Mouse (Mus musculus): Measurements from ENCODE around the gene Pbx1.

Gene Pbx1

DNA sequence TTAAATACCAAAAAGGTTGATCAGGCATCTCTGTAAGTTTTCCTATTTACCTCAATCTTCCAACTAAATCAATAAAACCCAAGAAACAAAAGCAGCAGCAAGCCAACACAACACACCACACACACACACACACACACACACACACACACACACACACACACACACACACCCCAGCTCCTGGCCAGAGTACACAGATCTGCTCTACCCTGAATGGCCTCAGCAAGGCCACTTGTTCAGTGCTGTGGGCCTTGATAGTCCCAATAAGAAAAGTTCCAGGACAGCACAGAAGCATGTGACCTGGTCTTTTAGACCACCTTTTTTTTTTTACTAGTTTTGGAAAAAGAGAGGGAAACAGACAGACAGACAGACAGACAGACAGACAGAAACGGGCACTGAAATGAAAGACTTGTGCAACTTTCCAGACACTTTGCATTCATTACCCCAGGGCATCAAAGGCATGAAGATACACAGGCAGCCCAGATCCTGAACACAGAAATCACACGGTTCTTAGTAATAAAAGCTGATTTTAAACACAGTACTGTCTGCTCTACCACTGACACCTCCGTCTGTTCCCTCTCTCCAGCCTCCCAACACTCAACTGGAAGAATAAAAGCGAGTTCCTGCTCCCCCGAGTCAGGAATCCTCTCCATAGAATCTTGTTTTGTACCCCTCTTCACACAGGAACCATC lies 6.9 kb downstream of the Pbx1 start:
- DNase-seq (ENCODE audit: low spot score in 2 of 2) = no peak

DNA sequence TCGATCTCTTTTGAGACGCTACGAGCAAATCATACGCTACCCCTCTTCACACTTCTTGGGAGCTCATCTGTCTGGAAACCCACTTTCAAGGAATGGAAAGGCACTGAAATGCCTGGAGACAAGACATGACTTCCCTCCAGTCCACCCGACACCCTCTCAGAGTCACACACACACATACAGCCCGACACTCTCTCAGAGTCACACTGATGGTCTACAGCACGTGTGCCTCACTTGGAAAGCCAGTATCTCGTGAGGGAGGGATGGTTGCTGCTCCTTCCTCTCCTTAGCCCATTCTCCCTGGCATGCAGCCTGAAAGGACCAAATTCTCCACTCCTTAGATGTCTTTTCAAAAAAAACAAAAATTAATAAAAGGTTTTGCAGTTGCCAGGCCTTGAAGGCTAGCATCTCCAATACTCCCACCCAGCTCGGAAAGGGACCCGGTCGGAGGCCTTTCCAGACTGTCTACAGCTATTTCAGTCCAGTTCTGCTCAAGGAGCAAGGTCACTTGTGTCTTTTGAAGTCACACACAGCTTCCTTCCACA lies 8.6 kb downstream of the Pbx1 start:
- DNase-seq (ENCODE audit: low spot score in 2 of 2) = no peak

DNA sequence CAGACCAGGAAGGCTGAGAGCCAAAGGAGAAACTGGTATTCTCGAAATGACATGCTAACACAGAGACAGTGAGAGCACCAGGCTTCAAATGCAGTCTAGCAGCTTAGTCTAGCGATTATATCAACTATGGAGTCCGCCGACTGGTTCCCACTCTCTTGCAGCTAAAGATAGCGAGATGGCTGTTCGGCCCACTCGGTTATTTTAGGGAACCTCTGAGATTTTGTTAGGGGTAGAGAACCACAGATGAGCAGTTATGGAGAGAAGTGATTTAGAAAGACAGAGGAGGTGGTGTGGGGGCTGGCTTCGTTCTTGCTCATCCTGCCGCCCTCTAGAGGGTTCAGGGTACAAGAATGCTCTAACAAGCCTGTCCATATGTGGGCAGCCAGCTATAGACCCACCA lies 13.2 kb downstream of the Pbx1 start:
- DNase-seq (ENCODE audit: low spot score in 2 of 2) = no peak

DNA sequence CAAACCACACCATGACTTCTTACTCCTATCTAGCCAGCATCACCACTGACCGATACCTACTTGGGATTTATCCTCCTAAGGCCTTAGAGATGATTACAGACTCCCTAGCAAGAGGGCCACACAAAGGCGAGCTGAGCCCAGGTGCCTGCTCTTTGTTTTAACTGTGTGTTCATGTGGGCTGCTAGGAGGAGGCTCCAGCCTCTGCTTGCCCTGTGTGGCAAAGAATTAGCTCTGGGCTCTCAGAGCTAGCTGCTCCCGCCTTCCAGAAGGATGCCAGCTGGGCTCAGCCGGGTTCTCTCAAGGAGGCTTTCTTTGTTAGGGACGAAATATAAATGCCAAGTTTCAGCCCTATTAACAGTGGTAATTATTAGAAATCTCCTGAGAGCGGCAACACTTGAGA lies 14.4 kb downstream of the Pbx1 start:
- DNase-seq (ENCODE audit: low spot score in 2 of 2) = no peak

DNA sequence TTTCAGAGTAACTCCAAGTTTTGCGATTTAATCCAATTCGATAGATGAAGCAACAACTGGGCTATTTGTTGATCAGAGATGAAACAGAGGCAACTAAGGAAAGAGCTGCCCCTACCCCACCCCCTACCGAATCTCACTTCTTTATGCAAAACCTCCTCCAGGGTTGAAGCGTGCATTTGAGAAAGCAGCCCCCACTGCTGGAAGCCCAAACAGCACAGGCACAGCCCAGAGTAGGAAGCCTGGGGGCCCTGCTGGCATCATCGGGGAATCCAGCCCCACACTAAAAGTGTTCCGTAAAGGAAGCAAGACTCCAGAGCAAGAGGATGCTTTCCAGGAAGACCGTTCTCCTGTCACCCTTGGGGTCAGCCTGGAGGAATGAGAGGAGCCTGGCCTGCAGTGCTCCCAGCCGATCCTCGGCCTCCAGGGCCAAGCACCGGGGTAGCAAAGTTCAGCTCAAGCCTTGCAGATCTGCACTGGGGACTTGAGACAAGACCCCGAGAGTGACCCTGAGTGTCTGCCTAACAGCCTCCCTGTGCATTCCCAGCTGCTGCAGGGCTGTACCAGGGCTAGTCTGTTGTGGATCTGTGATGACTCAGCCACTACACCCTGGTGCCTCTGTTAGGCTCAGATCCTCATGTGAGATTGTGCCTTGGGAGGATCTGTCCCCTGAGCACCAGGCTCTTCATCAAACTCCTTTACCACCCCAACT lies 15.2 kb downstream of the Pbx1 start:
- DNase-seq (ENCODE audit: low spot score in 2 of 2) = no peak

DNA sequence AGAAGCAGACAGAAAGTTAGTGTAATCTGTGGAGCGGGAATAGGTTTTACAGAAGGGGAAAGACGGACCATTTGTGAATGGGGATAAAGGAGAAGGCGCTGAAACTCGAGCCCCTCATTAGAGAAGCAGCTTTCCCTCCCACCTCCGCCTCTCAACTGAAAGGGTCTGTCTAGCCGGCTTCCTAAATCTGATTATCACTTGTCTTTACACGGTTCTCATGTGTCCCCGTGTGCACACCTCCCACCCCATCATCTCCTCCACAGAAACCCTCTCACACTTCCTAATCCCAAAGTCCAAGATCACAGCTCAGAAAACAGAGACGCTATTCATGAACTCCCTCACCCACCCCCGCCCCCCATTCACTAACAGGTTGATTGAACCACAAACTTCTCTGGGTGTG lies 21.5 kb downstream of the Pbx1 start:
- no peak for DNase-seq (ENCODE audit: low spot score in 2 of 2)

DNA sequence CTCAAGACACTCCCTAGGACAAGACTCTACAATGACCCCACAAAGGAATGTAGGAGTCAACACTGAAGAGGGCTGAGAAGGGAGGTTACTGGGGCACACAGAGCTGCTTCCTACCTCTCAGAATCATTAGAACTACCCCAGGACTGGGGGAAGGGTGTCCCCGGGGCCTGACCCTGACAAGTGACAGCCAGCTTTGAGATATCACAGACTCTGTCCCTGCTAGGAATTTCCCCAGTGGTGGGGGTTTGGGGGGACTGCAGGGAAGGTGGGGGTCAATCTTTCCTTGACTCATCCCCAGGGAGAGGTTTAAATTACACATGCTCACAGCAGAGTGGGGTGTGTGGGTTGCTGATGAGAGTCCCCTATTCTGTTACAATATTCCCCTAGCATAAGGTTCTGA lies 22.0 kb downstream of the Pbx1 start:
- no peak for DNase-seq (ENCODE audit: low spot score in 2 of 2)

DNA sequence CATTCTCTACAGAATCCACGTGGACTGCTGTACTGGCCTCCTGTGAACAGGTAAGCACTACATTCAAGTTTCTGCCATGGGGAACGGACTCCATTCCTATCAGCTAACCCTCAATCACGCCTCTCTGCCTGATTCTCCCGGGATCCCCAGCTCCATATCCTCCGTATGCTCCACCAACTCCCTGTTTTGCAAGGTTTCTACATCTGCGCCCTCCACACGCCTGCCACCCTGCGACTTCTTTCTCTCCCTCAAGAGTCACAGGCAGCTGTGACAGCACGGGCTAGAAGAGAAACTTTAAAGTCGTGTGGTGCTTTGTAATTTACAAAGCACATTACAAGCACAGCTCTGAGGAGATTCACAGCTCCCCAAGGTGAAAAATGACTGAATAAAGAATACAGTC lies 23.3 kb downstream of the Pbx1 start:
- DNase-seq (ENCODE audit: low spot score in 2 of 2) = no peak

DNA sequence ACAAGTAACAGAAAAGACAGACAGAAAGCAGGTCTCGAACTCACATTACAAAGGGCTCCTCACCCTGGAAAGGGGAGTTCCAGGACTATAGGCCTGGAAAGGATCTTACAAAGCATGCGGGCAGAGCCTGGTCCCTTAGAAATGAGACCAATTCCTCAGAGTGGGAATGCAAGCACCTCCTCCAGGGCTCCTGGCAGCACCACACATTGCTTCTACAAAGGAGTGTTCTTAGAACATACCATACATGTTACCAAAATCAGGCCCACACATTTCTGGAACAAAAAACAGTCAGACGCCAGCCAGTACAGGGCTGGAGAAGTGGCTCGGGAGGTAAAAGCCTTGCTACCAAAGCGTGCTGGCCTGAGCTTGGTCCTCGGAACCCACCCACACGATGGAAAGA lies 24.1 kb downstream of the Pbx1 start:
- no peak for DNase-seq (ENCODE audit: low spot score in 2 of 2)

DNA sequence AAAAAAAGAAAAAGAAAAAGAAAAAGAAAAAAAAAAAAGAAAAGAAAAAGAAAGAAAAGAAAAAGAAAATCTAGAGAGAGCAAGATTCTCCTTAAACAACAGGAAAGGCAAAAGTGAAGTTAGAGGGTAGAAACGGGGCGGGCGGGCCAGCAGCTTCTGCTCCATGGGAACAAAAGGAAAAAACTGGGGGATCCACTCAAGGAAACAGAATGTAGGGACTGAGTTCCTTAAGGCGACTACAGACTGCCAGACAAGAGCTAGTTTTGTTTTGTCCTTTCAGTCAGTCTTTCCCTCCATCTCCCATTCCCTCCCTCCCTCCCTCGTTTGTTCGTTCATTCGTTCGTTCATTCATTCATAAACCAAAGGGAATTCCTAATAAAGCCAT lies 25.8 kb downstream of the Pbx1 start:
- DNase-seq (ENCODE audit: low spot score in 2 of 2) = no peak

DNA sequence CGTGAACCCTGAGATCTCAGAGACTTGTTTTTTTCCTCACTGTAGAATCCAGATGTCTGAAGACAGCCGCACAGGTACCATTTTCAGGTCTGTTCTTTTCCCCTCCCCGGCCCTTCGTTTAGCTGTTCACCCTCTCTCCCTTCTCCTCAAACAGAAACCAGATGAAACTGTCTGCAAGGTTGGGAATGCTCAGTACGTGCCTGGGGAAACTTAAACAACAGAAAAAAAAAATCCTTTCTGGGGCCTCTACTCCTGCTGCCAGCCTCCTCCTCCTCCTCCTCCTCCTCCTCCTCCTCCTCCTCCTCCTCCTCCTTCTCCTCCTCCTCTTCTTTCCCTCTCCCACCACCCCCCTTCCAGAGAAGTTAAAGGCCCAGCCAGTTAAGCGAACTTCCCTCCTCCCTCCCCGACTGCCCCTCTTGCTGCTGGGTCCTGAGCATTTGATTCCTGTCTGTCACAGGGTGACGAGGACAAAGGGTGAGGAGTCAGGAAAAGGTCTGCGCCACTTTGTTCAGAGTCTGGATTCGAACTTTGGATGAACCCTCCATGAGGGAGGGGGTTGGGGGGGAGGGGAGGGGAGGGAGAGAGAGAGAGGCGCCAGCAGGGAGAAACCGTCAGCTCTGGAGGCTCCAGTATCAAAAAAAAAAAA lies 26.3 kb downstream of the Pbx1 start:
- DNase-seq (ENCODE audit: low spot score in 2 of 2) = no peak

DNA sequence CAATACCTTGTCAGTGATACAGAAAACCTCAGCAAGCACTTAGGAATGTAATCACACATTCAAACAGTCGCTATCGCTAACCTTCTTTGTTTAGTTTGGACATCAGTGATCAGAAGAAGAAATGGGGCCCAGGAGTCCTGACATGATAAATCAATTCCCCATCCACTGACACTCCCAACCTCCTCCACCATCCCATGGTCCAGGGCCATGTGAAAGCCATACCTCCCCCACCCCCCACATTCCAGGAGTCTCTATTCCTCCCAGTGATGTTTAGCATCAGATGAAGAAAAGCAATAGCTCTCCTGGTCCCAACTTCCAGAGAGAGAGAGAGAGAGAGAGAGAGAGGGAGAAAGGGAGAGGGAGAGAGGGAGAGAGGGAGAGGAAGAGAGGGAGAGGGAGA lies 28.5 kb downstream of the Pbx1 start:
- DNase-seq (ENCODE audit: low spot score in 2 of 2) = no peak

DNA sequence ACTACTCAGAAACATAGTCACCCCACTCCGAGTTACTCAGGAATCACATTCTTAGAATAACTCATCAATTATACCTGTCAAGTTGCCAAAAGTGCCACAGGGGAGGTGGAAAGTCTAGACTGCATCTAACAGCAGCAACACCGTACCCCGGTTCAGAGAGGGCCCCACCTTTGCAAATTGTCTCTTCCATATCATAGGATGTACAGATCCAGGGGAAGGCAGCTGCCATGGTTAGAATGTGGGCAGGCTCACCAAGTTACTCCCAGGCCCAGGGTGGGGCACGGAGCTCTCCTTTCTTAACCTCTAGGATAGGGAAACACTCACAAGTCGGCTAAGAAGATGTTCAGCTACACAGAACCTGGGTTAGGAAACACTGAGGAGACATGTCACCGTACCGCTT lies 29.4 kb downstream of the Pbx1 start:
- no peak for DNase-seq (ENCODE audit: low spot score in 2 of 2)

DNA sequence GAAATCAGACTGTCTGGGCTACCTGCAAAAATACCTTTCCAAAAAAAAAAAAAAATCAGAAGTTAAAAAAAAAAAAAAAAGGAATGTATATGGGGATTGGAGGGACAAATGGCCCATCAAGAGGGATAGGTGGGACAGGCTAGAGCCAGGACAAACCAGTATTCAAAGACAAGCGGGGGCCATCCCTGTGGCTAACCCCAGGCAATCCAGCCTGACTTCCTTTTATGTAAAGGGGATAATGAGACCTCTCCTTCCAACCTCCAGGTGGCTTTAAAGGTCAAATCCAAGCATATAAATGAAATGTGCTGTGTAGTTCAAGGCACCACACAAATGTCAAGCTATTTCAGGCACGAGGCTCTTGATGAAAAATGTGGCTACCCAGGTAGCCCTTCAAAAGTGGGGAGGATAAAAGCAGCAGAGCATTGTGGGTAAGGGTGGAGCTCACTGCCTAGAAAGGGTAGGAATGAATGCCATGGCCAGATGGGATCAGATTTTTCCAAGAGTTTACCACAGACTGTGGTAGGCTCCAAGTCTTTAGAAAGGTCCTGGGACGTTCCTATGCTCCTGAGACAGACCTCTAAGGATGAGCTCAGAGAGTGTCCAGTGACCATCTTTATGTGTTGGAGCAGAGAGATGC lies 36.4 kb downstream of the Pbx1 start:
- no peak for DNase-seq (ENCODE audit: low spot score in 2 of 2)

DNA sequence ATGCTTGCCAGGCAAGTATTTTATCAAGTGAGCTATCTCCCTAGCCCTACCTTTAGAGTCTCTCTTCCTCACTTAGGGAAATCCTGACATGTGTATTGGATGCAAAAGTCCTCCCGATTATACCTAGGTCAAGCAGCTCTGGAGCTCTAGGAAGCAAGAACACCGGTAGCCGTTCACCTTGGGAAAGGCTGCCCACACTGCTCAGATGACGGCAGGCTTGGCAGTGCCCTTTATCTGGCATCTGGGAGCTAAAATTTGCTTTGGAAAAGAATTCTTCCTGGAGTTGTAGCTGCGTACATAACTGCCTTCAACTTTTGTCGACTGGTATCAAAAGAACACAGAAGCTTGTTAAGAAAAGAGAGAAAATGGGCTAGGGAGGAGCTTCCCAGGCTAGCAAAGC lies 37.5 kb downstream of the Pbx1 start:
- no peak for DNase-seq (ENCODE audit: low spot score in 2 of 2)

DNA sequence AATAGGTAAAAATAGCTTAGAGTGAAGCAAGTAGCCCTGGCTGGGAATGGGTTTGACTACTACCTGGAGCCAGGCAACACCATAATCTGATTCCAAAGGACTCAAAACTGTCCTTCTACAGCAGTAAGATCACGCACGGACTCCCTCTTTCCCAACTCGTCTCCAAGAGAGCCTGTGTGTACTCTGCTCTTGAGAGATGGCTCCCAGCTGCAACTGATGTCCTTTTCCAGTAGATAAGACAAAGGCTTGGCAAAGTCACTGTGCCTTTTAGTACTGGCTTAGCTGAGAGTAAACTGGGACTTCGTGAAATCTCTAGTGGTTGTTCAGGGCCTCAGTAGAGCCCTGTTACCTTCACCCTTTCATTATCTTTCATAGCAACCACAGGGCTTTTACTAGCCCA lies 38.6 kb downstream of the Pbx1 start:
- DNase-seq (ENCODE audit: low spot score in 2 of 2) = no peak

DNA sequence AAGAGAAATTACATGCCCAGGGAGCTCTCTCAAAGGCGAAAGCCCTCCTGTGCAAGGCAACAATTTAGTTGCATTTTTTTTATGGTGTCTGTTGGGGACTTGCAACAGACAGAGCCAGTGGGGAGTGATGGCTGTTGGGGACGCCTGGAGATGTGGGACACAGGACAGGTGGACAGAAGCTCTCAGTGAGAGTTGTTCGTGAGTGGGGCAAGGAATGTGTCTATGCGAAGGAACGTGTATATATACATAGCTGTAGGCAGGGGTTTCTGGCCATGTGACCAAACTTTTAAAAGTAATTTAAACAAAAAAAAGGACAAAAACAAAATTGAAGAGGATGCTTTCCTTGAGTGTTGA lies 39.6 kb downstream of the Pbx1 start:
- no peak for DNase-seq (ENCODE audit: low spot score in 2 of 2)

DNA sequence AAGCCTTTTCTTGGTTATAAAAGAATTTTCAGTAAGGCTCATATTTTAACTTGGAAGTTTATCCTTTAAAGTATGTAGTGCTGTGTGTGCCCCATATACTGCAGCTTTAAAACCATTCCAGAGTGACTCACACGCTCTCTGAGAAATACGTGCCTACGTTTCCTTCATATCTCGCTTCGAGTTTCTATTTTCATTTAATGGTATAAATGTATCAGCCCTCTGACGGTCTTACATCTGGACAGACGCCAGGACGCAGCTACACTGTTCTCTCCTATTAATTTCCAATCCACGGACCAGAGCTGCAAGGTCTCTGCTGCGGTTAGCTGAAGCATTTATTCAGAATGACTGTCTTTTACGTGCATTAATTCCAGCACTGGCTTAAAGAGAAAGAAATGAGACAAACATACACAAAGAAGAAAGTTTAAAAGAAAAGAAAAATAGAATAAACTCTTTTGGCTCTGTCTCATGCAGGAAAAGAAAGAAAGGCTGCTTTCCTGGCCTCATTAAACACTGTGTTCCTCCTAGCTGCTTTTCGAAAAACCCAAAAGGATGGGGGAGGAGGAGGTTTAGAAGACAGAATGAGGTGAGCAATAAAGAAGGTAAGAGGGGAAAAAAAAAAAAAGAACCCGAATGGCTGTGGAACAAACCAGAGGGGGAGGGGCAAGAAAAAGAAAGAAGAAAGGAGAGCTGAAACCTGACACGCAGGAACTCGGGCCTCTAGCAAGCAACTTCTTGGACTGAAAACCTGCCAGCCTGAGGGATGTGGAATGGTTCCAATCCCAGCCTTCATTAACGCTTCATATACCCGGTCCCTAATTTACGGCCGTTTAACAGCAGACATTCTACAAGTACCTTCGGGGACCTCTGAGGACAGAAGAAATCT lies 40.2 kb downstream of the Pbx1 start:
- DNase-seq (ENCODE audit: low spot score in 2 of 2) = no peak

DNA sequence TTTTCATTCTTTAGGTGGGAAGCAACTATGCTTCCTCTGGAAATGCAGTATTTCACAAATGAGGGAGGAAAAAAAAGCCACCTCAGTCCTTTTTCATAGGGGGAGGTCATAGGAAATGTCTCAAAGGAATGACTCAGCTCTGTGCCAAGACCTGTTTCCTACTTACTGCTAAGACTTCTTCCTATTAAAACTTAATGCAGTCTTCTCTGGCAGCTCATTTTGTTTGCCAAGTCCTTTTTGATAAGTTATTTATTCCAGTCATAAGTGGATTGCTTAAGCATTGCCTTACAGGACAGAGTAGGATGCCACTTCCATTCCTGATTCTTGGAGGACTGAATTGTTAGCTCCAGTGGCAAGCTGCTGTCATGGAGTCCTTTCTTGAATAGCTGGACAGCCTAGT lies 41.3 kb downstream of the Pbx1 start:
- DNase-seq (ENCODE audit: low spot score in 2 of 2) = no peak

DNA sequence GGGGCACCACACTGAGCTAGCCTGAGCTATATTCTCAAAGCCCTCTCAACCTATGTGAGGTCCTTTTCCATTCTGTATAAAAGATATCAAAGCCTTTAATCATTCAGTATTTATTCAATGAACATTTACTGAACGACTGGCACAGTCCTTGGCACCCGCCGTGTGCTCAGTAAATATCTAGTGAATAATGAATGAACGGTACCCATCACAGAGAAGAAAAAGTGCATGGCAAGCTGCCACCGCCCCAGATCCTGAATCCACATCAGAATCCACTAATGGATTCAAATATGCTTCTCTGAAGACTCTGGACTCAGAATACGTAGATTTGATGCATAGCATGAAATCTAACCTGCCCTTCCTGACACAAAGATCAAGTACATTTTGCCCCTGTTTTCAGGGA lies 45.9 kb downstream of the Pbx1 start:
- no peak for DNase-seq (ENCODE audit: low spot score in 2 of 2)

DNA sequence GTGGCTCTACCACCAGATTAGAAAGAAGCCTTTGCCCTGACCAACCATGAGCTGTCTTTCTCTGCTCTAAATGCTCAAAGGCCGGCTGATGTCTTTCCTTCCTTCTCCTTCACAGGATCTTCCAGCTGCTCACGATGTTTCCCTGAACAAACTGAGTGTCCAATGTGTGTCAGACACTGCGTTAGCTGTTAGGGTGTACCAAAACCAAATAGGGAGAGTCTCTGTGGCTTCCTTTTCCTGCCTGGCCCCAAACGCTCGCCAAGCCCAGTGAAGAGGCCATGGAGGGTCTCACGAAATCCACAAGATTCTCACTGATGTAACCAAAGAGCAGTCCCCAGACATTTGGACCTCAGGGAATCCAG lies 47.5 kb downstream of the Pbx1 start:
- no peak for DNase-seq (ENCODE audit: low spot score in 2 of 2)

Measured in natural killer cell, adult 2 months (primary cell).